Mouse (Mus musculus): Measurements from ENCODE around the gene Apof.
"Not testable (repeated sequence)": the region's sequence is repeated elsewhere in the genome, so short reads cannot be mapped to it uniquely, and the experiment has no call there.

Gene Apof

GRCm38 (mm10) chr10:128256328-128256727, 12.1 kb upstream of the Apof start:
- in situ Hi-C loops (cut with MboI; ENCODE audit: low sequenced_read_pairs), result no loop called here

DNA sequence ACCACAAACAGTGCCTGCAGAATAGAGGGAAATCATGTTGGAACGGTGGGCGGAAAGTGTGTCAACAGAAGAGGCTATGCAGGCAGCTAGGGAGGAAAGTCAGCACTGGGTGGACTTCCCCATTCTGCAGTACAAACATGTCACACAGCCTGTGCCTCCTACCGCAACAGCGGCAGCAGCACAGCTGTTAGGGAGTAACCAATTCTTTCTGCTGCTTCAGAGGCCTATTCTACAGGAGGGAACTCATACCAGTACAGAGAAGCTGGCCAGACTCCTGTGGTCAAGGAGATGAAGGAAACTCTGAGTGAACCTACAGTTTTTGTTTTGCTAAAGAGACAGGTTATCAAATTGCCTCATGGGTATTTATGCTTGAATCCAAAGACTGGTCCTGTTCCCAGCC, 9.5 kb upstream of the Apof start:
- in situ Hi-C loops (cut with MboI; ENCODE audit: low sequenced_read_pairs), result no loop called here

DNA sequence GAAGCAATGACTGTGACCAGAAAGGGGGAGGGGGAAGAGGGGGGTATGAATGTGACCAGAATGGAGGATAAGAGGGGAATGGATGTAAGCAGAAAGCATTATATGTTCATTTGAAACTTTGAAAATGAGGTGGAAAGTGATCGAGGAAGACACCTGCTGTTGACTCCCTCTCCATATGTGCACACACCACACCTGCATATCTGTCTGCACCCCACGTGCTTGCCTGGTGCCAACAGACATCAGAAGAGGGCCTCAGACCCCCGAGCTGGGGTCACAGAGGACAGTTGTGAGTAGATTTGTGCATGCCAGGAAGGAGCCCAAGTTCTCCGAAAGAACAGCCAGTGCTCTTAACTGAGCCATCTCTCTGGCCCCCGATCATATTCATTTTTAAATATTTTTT, 8.5 kb upstream of the Apof start:
- in situ Hi-C loops (cut with MboI; ENCODE audit: low sequenced_read_pairs), result no loop called here

- in situ Hi-C loops (cut with MboI; ENCODE audit: low sequenced_read_pairs), result not testable (repeated sequence)
Observed at GRCm38 (mm10) chr10:128260376-128260775, 8.1 kb upstream of the Apof start.

DNA sequence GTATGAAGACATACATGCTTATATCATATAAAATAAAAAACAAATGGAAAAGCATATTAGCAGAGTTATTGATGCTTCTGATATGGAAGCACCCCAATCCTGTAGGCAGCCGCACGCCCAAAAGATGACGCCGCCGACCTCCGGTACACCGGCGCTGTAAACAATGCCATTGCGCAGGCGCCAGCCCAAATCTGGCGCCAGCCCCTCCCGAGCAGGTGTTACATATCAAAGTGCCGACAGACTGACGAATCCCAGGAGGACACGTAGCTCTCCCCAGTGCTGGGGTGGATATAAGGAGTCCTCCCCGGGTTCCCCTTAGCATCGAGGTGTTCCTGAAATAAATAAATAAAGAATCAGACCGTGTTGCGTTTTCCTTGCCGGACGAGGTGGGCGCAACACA, 6.2 kb upstream of the Apof start:
- in situ Hi-C loops (cut with MboI; ENCODE audit: low sequenced_read_pairs), result no loop called here

DNA sequence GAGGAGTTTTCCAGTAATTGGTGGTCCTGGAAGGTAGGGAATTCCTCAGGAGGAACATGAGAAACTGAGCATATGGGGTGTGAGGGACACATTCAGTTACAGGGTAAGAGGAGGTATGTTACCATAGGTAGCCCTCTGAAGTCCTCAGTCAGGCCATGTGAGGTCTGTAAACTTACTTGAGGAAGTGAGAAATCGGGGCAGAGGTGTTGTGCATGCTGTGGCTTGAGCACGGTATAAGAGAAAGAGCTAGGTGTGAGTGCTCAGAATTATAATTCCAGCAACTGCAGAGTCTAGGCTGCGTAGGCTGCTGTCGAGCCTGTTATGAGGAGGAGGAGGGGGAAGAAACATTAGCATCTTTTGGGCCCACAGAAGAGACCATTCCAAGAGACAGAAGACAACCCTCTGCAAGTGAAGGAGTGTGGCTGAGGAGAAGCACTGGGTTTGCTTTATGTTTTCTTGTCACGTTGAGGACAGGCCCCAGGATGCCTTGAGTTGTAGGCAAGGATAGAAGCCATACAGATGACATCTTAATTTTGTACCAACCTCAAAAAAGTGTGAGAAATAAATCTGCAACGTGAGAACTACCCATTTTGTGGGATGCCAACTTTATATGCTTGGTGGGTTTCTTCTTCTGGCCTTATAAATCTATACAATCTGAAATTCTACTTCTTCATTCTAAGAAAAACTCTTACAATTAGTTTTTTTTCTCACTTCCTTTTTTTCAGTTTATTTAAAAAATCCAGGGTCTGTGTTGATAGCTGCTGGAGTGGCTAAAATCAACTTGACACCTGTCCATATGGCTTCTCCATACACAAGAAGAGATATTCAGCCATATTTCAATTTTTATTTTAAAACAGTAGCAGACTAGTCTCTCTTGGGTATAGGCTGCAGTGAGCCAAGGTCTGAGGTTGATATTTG, 4.8 kb upstream of the Apof start:
- in situ Hi-C loops (cut with MboI; ENCODE audit: low sequenced_read_pairs), result no loop called here

- in situ Hi-C loops (cut with MboI; ENCODE audit: low sequenced_read_pairs), result no loop called here
Observed at GRCm38 (mm10) chr10:128269206-128269910, 887 bp downstream of the Apof start.

- in situ Hi-C loops (cut with MboI; ENCODE audit: low sequenced_read_pairs), result no loop called here
Observed at GRCm38 (mm10) chr10:128270287-128270841, 1.9 kb downstream of the Apof start, which contains the start of gene Stat2. Gene Stat2 (plus strand): TSS chr10:128270559.

DNA sequence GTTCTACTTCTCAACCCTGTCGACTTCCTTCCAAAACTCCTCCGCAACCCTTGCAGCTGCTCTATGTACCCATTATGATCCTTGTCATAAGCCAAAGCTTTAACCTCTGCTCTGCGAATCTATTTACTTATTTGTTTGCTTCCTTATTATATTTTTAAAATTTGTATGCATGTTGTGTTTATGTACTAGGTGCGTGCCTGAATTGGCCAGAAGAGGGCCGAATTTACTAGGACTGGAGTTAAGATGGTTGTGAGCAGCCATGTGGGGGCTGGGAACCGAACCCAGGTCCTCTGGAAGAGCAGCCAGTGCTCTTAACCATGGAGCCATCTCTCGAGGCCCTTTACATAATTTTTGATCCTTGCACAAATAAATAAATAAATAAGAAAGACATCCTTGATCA, 2.4 kb downstream of the Apof start:
- in situ Hi-C loops (cut with MboI; ENCODE audit: low sequenced_read_pairs), result no loop called here

DNA sequence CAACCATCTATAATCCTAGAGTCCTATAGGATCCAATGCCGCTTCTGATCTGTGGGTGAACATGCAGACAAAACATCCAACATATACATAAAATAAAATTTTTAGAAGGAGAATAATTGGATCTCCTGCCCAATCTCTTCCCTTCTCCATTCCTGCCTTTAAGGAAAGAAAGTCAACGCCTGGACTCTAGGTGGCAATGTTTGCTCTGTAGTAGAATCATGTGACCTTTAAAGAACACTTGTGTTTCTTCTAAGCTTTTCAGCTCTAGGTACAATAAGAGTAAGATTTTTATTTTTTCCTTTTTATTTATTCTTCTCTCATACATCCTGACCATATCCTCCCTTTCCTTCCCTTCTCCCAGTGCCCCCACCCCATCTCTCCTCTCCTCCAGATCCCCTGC, 3.4 kb downstream of the Apof start:
- in situ Hi-C loops (cut with MboI; ENCODE audit: low sequenced_read_pairs), result no loop called here

DNA sequence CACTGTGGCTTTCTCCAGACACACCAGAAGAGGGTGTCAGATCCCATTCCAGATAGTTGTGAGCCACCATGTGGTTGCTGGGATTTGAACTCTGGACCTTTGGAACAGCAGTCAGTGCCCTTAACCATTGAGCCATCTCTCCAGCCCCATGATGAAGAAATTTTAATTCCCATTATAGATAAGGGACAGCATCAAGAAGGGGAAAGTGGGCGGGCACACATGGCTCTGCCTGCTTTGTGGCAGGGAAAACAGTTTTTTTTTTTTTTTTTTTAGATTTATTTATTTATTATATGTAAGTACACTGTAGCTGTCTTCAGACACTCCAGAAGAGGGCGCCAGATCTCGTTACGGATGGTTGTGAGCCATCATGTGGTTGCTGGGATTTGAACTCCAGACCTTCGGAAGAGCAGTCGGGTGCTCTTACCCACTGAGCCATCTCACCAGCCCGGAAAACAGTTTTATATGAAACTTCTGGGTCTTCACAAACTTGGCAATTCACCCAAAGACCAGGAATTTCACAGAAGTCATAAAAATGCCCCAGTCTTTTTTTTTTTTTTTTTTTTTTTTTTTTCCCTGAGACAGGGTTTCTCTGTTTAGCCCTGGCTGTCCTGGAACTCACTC, 4.5 kb downstream of the Apof start:
- in situ Hi-C loops (cut with MboI; ENCODE audit: low sequenced_read_pairs), result not testable (repeated sequence)

DNA sequence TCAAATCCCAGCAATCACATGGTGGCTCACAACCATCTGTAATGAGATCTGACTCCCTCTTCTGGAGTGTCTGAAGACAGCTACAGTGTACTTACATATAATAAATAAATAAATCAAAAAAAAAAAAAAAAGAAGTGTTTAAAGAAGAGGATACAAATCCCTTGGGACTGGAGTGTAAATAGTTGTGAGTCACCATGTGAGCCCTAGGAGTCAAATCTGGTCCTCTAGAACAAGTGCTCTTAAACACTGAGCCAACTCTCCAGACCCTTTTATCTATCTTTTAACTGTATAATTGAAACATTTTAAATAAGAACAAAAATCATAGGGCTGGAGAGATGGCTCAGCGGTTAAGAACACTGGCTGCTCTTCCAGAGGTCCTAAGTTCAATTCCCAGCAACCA, 6.9 kb downstream of the Apof start:
- in situ Hi-C loops (cut with MboI; ENCODE audit: low sequenced_read_pairs), result not testable (repeated sequence)

- in situ Hi-C loops (cut with MboI; ENCODE audit: low sequenced_read_pairs), result no loop called here
Observed at GRCm38 (mm10) chr10:128278158-128278557, 9.7 kb downstream of the Apof start.

- in situ Hi-C loops (cut with MboI; ENCODE audit: low sequenced_read_pairs), result no loop called here
Observed at GRCm38 (mm10) chr10:128280943-128281342, 12.5 kb downstream of the Apof start.

DNA sequence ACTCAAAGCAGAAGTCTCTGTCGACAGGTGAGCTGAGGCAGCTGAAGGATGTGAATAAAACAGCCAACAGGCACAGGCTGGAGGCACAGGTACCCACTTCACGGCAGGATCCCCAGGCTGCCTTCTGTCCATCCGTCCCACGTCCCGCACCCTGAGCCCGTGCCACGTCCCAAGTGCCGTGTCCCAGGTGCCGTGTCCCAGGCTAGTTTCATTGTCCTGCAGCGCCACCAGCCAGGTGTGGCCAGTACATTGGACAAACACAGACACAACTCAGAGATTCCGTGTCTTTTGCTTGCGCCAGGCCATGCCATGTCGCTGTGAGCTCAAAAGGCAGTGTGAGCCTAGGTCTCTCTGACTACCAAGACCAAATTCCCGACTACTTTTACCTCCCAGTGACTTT, 13.2 kb downstream of the Apof start:
- in situ Hi-C loops (cut with MboI; ENCODE audit: low sequenced_read_pairs), result no loop called here

GRCm38 (mm10) chr10:128282886-128283450, 14.5 kb downstream of the Apof start:
- in situ Hi-C loops (cut with MboI; ENCODE audit: low sequenced_read_pairs), result no loop called here

- in situ Hi-C loops (cut with MboI; ENCODE audit: low sequenced_read_pairs), result no loop called here
Observed at GRCm38 (mm10) chr10:128283604-128284579, 15.4 kb downstream of the Apof start.

GRCm38 (mm10) chr10:128290594-128290993, 22.1 kb downstream of the Apof start:
- in situ Hi-C loops (cut with MboI; ENCODE audit: low sequenced_read_pairs), result not testable (repeated sequence)

GRCm38 (mm10) chr10:128296370-128297090, 28.1 kb downstream of the Apof start:
- in situ Hi-C loops (cut with MboI; ENCODE audit: low sequenced_read_pairs), result no loop called here

Data from CH12F3 (cell line).